Mouse (Mus musculus): ENCODE measurements at regions not wholly inside any gene's neighbourhood (a gene's known extent, or its start where the extent isn't known, plus 50 kb on each side); places are given as distances from the start of the nearest gene placed in this dataset.
A peak's percentile ranks its signal among the peaks of the same experiment; 100 is the strongest.
"Not testable (repeated sequence)": the region's sequence is repeated elsewhere in the genome, so short reads cannot be mapped to it uniquely, and the experiment has no call there.

- DNase-seq, result no peak
- TF ChIP-seq CTCF (IDR thresholded peaks at IDR 0.05), result no peak
- H3K27ac ChIP-seq, result peak overlapping the region; percentile 74
- H3K4me3 ChIP-seq, result no peak overlapping the region
- intact Hi-C loops (cut with DNase I), result loop anchor here (5.0 kb wide), 1 partner anchor 232 kb away; no protein-coding TSS in a partner anchor
These were observed 159.1 kb upstream of the Meox2 start for GRCm38 (mm10) chr12:36949096-36949738.

DNA sequence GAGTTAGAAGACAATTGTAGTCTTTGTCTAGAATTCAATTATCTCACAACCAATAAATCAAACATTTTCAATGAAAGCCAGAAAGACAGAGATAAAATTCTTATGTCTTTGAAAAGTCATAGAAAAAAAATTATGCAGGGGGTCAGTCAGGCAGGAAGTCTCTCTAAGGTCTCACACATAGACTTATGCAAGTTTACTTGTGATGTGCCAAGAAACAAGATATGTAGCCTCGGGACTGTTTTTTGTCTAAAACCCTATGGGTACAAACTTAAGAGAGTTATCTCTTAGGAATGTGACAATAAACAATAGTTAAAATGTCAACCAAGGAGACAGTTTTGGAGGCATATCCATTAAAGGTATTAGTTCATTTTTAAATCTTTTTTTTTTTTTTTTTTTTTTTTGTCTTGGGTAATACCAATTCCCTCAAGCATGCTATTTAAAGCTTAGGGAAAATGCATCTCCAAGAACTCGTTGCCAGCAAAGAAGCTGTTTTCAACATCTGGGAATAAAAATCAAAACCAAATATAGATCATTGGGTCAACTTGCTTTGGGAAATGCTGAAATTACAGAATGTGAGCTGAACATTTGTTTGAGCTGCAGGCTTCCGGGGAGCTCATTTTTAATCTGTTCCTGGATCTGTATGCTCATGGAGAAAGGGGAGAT, 133.8 kb upstream of the Meox2 start:
- intact Hi-C loops (cut with DNase I), result no loop called here
- DNase-seq, result no peak
- TF ChIP-seq CTCF (IDR thresholded peaks at IDR 0.05), result no peak
- H3K27ac ChIP-seq, result no peak overlapping the region
- H3K4me3 ChIP-seq, result no peak overlapping the region

- Histone ChIP-seq H3K4me3 (no peak overlapping the region), H3K27ac (no peak overlapping the region)
- intact Hi-C loops (cut with DNase I), result no loop called here
- TF ChIP-seq CTCF (IDR thresholded peaks at IDR 0.05), result no peak
- DNase-seq, result no peak
These were observed 131.2 kb upstream of the Meox2 start for GRCm38 (mm10) chr12:36977141-36977540.

DNA sequence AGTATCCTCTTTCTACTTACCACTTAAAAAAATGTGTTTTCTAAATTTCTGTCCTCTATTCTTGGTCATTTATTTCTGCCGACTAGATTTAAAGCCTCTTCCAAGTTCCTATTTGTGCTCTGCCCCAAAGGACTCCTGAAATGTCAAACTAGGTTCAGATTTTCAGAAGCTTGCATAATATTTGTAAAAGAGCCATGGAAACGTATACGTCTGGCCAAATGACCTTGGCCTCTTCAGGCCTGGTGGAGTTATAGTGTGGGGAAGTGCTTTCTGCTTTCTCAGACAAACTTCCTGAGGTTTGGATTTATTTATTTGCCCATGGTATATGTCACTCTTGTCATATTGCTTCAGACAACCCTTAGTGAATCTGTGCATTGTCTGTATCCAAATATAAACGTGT, 117.2 kb upstream of the Meox2 start:
- intact Hi-C loops (cut with DNase I), result no loop called here
- H3K4me3 ChIP-seq, result no peak overlapping the region
- TF ChIP-seq CTCF (IDR thresholded peaks at IDR 0.05), result no peak
- DNase-seq, result no peak
- peak overlapping the region; percentile 59 for H3K27ac ChIP-seq

DNA sequence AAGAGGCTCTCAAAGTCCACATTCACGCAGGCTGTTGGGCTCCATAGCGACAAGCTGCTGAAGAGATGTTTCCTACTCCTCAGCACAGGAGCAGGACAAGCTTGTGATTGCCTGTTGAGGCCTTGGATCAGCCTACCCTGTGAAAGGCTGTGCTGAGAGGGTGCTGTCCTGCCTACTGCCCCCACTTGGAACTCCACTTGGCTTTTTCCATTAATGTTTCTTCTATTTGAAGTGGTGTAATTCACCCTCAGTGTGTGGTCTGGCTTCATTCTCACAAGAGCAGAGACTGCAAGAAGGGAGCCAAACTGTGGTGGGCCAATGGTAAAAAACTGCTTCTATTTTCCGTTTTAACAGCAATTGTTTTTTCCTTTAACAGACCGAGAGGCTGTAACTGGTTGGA, 116.4 kb upstream of the Meox2 start:
- DNase-seq, result no peak
- Histone ChIP-seq H3K27ac (peak overlapping the region; percentile 59), H3K4me3 (no peak overlapping the region)
- TF ChIP-seq CTCF (IDR thresholded peaks at IDR 0.05), result no peak
- intact Hi-C loops (cut with DNase I), result no loop called here

GRCm38 (mm10) chr12:37001401-37001800, 106.9 kb upstream of the Meox2 start:
- Histone ChIP-seq H3K4me3 (no peak overlapping the region), H3K27ac (peak overlapping the region; percentile 57)
- intact Hi-C loops (cut with DNase I), result no loop called here
- DNase-seq, result peak; percentile 18
- no peak for TF ChIP-seq CTCF (IDR thresholded peaks at IDR 0.05)

DNA sequence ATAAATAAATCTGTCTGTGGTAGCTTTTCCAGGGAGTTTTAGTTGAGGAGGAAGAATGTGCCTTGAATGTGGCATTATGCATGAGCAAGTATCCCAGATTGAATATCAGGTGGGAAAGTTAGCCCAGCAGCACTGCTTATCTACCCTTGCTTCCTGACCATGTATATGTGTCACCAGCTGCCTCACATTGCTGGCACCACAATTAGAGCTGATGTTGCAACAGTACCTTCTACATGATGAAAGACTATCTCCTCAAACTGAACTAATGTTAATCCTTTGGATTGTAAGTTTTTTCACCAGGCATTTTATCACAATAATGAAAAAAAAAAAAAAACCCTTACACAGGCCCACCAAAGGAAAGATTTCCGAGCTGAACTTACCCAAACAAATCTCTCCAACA, 103.1 kb upstream of the Meox2 start:
- Histone ChIP-seq H3K4me3 (no peak overlapping the region), H3K27ac (no peak overlapping the region)
- no peak for TF ChIP-seq CTCF (IDR thresholded peaks at IDR 0.05)
- intact Hi-C loops (cut with DNase I), result no loop called here
- DNase-seq, result no peak

GRCm38 (mm10) chr12:37010306-37010705, 98.0 kb upstream of the Meox2 start:
- Histone ChIP-seq H3K27ac (peak overlapping the region; percentile 31; the same call in 1 of the 2 replicates), H3K4me3 (no peak overlapping the region)
- intact Hi-C loops (cut with DNase I), result loop anchor here (5.0 to 10.0 kb wide), 2 partner anchors 37 to 96 kb away; no protein-coding TSS in a partner anchor
- DNase-seq, result no peak
- no peak for TF ChIP-seq CTCF (IDR thresholded peaks at IDR 0.05)

DNA sequence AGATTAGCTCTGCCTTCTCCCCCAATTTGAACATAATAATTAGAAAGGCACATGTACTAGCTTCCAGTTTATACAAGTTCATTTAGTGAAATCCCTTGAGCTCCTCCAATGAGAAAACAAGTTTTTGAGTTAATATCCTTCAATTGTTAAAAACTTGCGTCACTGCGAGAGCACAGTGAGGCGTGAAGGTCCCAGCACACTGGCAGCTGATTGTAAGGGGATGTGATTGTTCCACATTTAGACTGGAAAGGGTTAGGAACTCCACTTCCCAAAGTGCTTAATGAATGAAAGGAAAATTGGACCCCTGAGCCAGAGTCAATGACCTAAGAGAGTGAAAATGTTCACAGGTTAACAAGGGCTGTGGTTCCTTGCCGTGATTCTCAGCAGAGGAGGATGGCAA, 93.9 kb upstream of the Meox2 start:
- DNase-seq, result no peak

DNA sequence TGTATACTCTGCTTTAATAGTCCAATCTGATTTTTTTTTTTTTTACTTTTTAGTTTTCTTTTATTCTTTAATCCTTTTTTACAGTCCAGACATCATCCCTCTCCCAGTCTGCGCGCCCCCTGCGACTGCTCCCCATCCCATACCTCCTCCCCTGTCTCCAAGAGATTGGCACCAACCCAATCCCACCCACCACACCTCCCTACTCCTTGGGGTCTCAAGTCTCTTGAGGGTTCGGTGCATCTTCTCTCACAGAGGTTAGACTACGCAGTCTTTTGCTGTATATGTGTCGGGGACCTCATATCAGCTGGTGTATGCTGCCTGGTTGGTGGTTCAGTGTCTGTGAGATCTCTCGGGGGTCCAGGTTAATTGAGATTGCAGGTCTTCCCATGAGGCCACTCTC, 93.4 kb upstream of the Meox2 start:
- H3K27ac ChIP-seq, result peak overlapping the region; percentile 86
- intact Hi-C loops (cut with DNase I), result loop anchor here (5.0 to 10.0 kb wide), 4 partner anchors 32 to 298 kb away; partner anchors contain the start of gene Meox2
- peak overlapping the region; percentile 39 for H3K4me3 ChIP-seq
- DNase-seq, result not testable (repeated sequence)

More for the DNA sequence above, 93.9 kb upstream of the Meox2 start:
- intact Hi-C loops (cut with DNase I), result loop anchor here (5.0 to 10.0 kb wide), 2 partner anchors 33 to 100 kb away; no protein-coding TSS in a partner anchor
- Histone ChIP-seq H3K27ac (peak overlapping the region; percentile 86), H3K4me3 (peak overlapping the region; percentile 39)
- no peak for TF ChIP-seq CTCF (IDR thresholded peaks at IDR 0.05)

GRCm38 (mm10) chr12:37015474-37016248, 92.7 kb upstream of the Meox2 start:
- TF ChIP-seq CTCF (IDR thresholded peaks at IDR 0.05), result no peak
- H3K4me3 ChIP-seq, result no peak overlapping the region; the same call in 1 of the 2 replicates
- peak overlapping the region; percentile 86 for H3K27ac ChIP-seq
- intact Hi-C loops (cut with DNase I), result loop anchor here (5.0 to 10.0 kb wide), 3 partner anchors 92 to 298 kb away; partner anchors contain the start of gene Meox2
- DNase-seq, result peak; percentile 34

- no peak for TF ChIP-seq CTCF (IDR thresholded peaks at IDR 0.05)
- no peak for DNase-seq
These were observed 61.1 kb upstream of the Meox2 start for GRCm38 (mm10) chr12:37047191-37047590.

GRCm38 (mm10) chr12:37050596-37050995, 57.7 kb upstream of the Meox2 start:
- TF ChIP-seq CTCF (IDR thresholded peaks at IDR 0.05), result no peak
- peak overlapping the region; percentile 56 for H3K4me3 ChIP-seq
- peak overlapping the region; percentile 82 for H3K27ac ChIP-seq
- intact Hi-C loops (cut with DNase I), result no loop called here
- DNase-seq, result no peak

More at GRCm38 (mm10) chr12:37047191-37047590, 61.1 kb upstream of the Meox2 start:
- intact Hi-C loops (cut with DNase I), result loop anchor here (5.0 kb wide), 1 partner anchor 35 kb away; no protein-coding TSS in a partner anchor
- H3K4me3 ChIP-seq, result no peak overlapping the region
- peak overlapping the region; percentile 70 for H3K27ac ChIP-seq

All from gastrocnemius, adult 2 months (tissue).